Mouse (Mus musculus) neural tube, embryonic 11.5 days (tissue): Measurements from ENCODE around the gene Tuft1. TPM values are rescaled to one million over a fixed set of nuclear protein-coding genes. Genes with fewer than 3 reads are reported as not detected.
"Not testable (repeated sequence)": the region's sequence is repeated elsewhere in the genome, so short reads cannot be mapped to it uniquely, and the experiment has no call there.

Experiments
- ATAC-seq: fragments of 200-750 bp; cut with Nextera tagmentation; 2 replicates; pipeline ENCODE4 v1.8.0; 2017; ENCODE audit warnings: moderate number of reproducible peaks, mild to moderate bottlenecking, moderate TSS enrichment, moderate library complexity; ENCODE audit not compliant: insufficient read depth, low FRiP score, low TSS enrichment
- DNase-seq: peaks from one replicate; pipeline ENCODE4 v3.0.0-alpha.2; 2015; ENCODE audit warnings: low spot score
- H3K27ac ChIP-seq: fragments of 300-500 bp; sonication (generic); 2 replicates; pipeline ENCODE4 v1.5.1; 2014; ENCODE audit warnings: low read depth, mild to moderate bottlenecking, low read length
- H3K27me3 ChIP-seq: fragments of 300-500 bp; sonication (generic); 2 replicates; pipeline ENCODE4 v1.6.1; 2014; ENCODE audit warnings: mild to moderate bottlenecking, low read length, mixed read lengths; ENCODE audit not compliant: control insufficient read depth, insufficient read depth
- H3K36me3 ChIP-seq: fragments of 300-500 bp; sonication (generic); 2 replicates; pipeline ENCODE4 v1.6.1; 2014; ENCODE audit warnings: mild to moderate bottlenecking, low read length, moderate library complexity, mixed read lengths; ENCODE audit not compliant: control insufficient read depth, insufficient read depth
- H3K4me1 ChIP-seq: fragments of 300-500 bp; sonication (generic); 2 replicates; pipeline ENCODE4 v1.6.1; 2014; ENCODE audit warnings: low read length, mixed read lengths; ENCODE audit not compliant: control insufficient read depth, insufficient read depth
- H3K4me2 ChIP-seq: fragments of 300-500 bp; sonication (generic); 2 replicates; pipeline ENCODE4 v1.6.1; 2014; ENCODE audit warnings: low read depth, mild to moderate bottlenecking, moderate library complexity
- H3K4me3 ChIP-seq: fragments of 300-500 bp; sonication (generic); 2 replicates; pipeline ENCODE4 v1.5.1; 2014; ENCODE audit warnings: low read depth, low read length
- H3K9ac ChIP-seq: fragments of 300-500 bp; sonication (generic); 2 replicates; pipeline ENCODE4 v1.6.1; 2014; ENCODE audit warnings: mild to moderate bottlenecking, low read length
- H3K9me3 ChIP-seq: fragments of 300-500 bp; sonication (generic); 2 replicates; pipeline ENCODE4 v1.6.1; 2016; ENCODE audit warnings: low read length; ENCODE audit not compliant: control insufficient read depth
- WGBS: fragments of 180-500 bp; shearing (Covaris S2); extraction: QIAGEN DNeasy Blood & Tissue Kit; methylation state at CpG from one replicate; pipeline ENCODE4 v1.1.7; 2014; 5-methylcytosine and 5-hydroxymethylcytosine counted together
- polyA plus RNA-seq: library from polyadenylated mRNA; unstranded; fragments of >200 nt; fragmentation: Nextera tagmentation; extraction: Ambion mirVana; gene quantifications from 2 replicates; pipeline ENCODE4 v1.2.1, GENCODE M21; 2014

Gene Tuft1
- polyA plus RNA-seq, 1 experiment from 2014 or later = 3.6 TPM

DNA sequence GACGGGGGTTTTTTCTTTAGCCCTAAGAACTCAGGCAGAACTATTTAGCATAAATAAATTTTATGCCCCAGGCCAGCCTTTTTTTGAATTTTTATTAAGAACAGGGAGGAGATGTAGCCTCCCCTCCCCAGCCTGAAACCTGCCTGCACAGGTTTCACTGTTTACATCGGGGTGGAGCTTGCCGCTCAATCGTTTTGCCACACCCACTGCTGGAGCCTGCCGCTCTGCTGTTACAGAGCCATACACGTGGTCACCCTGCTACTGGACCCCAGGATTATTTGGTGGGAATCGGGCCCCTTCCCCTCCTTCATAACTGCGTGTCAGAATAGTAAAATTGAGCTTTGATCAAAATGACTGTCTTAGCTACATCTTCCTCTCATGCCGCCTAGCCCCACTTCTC, 16.4 kb upstream of the Tuft1 start:
- H3K27me3 ChIP-seq, ATAC-seq, H3K4me1 ChIP-seq, H3K9ac ChIP-seq, H3K4me2 ChIP-seq, H3K9me3 ChIP-seq, H3K36me3 ChIP-seq, H3K27ac ChIP-seq, H3K4me3 ChIP-seq, DNase-seq: not testable (repeated sequence)
- 80% methylated on average over 9 of the region's 9 CpGs for WGBS

DNA sequence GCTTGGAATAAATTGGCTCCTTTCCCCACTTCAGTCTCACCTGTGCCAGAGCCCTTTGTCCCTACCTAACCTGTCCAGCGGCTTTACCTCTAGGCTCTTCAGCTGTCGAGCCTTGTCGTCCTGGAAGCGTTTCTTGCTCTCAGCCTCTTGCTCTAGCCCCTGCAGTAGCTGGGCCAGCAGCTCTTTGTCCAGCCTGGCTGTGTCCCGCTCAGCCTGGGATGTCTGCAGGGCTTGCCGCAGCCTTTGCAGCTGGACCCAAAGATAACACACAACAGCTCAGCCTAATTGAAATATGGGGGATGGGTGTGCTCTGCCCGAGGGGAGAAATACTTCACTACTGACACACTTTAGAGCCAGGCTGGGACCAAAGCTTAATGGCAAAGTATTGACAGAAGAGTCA, 7.2 kb upstream of the Tuft1 start:
- not testable (repeated sequence) for H3K36me3 ChIP-seq, H3K9me3 ChIP-seq, H3K4me1 ChIP-seq, H3K27me3 ChIP-seq, H3K4me2 ChIP-seq, ATAC-seq, H3K9ac ChIP-seq, H3K27ac ChIP-seq, H3K4me3 ChIP-seq, DNase-seq
- 53% methylated on average over 7 of the region's 7 CpGs for WGBS

DNA sequence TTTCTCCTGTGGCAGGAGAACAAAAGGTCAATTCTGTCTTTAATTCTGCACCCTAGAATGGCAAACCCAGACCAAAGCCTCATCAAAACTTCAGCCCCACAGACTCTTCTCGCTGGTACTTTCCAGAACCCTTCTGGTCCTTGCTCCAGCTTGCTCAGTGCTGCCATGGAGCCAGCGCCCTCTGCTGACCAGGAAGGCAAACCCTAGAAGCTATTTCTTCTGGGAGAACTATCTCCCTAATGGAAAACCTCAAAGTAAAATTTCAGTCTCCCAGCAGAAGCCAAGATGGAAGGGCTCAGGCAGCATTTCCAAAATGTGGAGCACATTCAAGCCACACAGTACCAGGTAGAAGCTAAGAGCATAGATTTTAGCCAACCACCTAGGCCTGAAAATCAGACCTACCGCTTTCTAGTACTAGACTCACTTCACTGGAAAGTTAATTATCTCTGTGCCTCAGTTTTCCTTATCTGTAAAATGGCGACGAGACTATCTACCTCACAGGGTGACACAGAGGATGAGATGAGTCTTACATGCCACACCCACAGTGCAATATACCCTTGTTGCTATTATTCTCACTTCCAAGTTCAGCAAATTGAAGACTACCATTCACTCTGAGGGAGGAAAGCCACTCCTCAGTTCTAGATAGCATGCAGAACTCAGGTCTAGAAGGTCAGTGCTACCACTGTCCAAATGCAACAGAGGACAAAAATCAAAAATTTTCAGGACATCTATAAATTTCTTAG, 6.6 kb upstream of the Tuft1 start:
- H3K36me3 ChIP-seq, H3K9ac ChIP-seq, ATAC-seq, DNase-seq, H3K9me3 ChIP-seq, H3K27me3 ChIP-seq, H3K4me1 ChIP-seq, H3K4me3 ChIP-seq, H3K27ac ChIP-seq, H3K4me2 ChIP-seq: not testable (repeated sequence)
- WGBS = 90% methylated on average over 3 of the region's 5 CpGs

DNA sequence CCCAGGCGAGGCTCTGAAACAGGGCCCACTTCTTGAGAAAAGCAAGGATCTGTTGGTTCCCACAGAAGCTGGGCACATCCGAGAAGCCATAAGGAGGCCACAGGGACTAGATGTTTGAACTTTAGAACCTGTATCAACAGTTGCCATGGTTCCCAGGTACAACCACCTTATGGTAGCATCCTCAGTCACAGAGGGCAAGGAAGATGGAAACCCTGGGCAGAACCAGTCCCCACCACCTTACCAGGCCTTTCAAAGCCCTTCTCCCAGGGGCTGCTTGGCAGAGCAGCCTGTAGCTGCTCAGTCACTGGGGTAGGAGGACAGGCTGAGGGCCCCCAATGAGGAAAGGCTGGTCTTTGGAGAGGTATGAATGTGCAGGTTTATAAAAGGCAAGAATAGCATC, 2.2 kb upstream of the Tuft1 start:
- not testable (repeated sequence) for H3K9ac ChIP-seq, H3K36me3 ChIP-seq, H3K27ac ChIP-seq, ATAC-seq, H3K4me1 ChIP-seq, H3K4me2 ChIP-seq, H3K4me3 ChIP-seq, H3K9me3 ChIP-seq, H3K27me3 ChIP-seq, DNase-seq
- WGBS = 89% methylated on average over 2 of the region's 2 CpGs

DNA sequence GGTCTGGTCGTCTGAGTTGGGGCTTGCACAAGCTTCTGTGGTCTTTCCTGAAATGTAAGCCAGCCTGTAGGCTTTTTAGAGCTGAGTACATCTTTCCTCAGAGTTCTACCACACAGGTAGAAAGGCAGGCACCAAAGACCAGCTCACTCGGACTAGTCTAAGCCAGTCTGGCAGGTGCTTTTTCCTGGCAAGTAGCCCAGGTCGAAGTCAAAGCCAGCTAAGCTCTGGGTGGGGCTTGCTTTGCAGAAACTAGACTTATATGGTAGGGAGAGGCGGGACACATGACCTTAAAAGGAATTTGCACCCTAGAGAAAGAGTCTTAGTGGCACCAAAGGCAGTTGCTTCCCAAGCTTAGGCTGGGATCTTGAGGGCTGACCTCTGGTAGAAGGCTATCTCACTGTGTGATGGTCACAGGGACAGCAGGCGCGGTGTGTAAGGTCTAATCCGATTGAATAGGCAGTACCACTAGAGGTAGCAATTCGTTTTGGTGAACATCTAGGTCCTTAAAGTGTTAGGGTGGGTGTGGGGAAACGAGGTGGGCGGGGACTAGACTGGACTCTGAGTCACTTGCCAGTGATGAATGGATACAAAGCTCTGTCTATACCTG, 573 bp upstream of the Tuft1 start:
- not testable (repeated sequence) for H3K27ac ChIP-seq, H3K4me2 ChIP-seq, H3K4me3 ChIP-seq, H3K36me3 ChIP-seq, H3K9ac ChIP-seq, ATAC-seq, H3K4me1 ChIP-seq, H3K27me3 ChIP-seq, H3K9me3 ChIP-seq, DNase-seq
- 27% methylated on average over 8 of the region's 10 CpGs for WGBS

DNA sequence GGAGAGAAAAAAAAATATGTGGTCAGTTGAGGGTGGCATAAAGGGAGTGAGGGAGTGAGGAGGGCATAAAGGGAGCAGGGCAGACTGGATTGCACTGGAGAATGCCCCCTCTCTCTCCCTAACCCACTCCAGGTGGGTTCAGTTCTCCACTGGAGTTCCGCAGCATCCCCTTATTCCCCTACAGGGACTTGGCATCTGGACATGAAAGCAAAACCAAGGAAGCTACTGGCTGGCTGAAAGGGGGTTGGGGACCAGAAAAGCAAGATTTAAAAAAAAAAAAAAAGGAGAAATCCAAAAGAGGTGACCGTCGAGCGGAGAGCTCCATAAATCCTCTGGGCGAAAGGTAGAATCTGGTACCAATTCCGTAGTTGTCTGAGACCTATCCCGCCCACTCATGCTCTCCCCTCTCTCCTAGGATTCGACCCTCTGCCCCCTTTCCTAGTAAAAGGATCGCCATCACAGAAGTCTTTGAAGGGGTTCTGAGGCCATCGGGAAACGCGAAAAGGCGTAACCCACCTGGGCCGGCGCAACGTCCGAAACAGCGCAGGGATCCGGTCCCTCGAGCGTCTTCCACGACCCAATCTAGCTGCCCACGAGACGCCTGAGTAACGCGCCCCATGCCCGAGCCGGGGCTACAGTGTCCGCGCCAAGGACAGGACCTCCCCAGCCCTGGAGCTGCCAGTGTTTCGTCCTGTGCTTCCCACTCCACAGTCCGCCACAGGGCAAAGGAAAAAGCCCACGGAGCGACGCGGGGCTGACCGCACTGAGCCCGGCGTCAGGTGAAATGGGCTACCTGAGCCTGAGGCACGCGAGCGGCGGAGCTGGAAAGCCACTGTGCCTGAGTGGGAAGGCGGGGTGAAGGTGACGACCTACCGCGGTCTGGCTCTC, 576 bp downstream of the Tuft1 start:
- WGBS = 2% methylated on average over 23 of the region's 47 CpGs
- not testable (repeated sequence) for H3K27me3 ChIP-seq, H3K36me3 ChIP-seq, H3K27ac ChIP-seq, H3K4me1 ChIP-seq, H3K9me3 ChIP-seq, H3K9ac ChIP-seq
- peak overlapping the region; percentile 27; the same call in 1 of the 2 replicates for H3K4me3 ChIP-seq
- H3K4me2 ChIP-seq = peak overlapping the region; percentile 55
- peak; percentile 24 for DNase-seq
- ATAC-seq = peak; percentile 60

DNA sequence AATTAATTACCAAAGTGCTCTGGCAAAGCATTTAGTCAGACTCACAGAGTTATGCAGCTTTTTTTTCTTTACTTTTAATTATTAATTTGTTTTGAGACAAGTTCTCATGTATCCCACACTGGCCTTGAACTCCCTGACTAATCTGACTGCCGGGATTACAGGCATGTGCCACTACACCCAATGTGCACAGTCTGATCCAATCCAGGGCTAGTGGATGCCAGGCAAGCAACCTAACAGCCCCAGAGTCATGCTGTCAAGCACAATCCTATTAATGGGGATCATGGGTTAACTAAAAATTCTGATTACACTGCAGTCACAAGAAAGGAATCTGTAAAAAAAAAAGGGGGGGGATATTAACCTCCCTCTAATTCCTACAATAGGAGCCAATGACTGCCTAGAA, 4.7 kb downstream of the Tuft1 start:
- H3K4me3 ChIP-seq, H3K27ac ChIP-seq, H3K4me1 ChIP-seq, H3K9ac ChIP-seq, ATAC-seq, H3K9me3 ChIP-seq, H3K27me3 ChIP-seq, DNase-seq, H3K4me2 ChIP-seq, H3K36me3 ChIP-seq: not testable (repeated sequence)
- 79% methylated on average over 1 of the region's 1 CpGs for WGBS

DNA sequence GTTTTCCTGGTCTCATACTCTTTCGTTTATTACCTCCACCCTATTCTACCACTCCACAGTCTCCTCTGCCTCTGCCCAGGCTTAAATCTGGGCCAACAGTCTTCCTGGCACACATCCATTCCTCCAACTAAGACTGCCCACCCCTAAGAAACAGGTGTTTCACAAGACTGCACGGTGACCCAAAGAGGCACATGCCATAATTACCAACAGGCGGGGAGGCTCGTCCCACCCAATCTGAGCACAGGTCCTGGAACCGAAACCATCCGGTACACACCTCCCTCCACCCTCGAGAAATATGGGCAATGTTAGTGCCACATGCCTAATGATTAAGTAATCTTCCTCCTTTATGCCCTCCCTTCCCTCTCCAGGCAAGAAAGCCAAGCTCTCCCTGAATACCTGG, 8.3 kb downstream of the Tuft1 start:
- H3K4me1 ChIP-seq = 0 out of 2 replicates have a peak, but pooled peaks cover 2% of the 10 kb centered on the region
- H3K27me3 ChIP-seq = no peaks in the 10 kb centered on the region
- DNase-seq (no peak), ATAC-seq (no peak)
- no peak overlapping the region for H3K4me3 ChIP-seq
- no peak overlapping the region for H3K9ac ChIP-seq
- no peak overlapping the region for H3K27ac ChIP-seq
- WGBS = 81% methylated on average over 7 of the region's 7 CpGs
- H3K36me3 ChIP-seq = no peaks in the 10 kb centered on the region
- no peaks in the 10 kb centered on the region for H3K9me3 ChIP-seq
- no peak overlapping the region for H3K4me2 ChIP-seq
